Mouse (Mus musculus): Measurements from ENCODE around the gene Lrba. TPM values are rescaled to one million over a fixed set of nuclear protein-coding genes. Genes with fewer than 3 reads are reported as not detected.

Lrba gene
- total and polyA plus RNA-seq, 3 experiments: 12.3 to 22.6 (median 13.8) TPM

DNA sequence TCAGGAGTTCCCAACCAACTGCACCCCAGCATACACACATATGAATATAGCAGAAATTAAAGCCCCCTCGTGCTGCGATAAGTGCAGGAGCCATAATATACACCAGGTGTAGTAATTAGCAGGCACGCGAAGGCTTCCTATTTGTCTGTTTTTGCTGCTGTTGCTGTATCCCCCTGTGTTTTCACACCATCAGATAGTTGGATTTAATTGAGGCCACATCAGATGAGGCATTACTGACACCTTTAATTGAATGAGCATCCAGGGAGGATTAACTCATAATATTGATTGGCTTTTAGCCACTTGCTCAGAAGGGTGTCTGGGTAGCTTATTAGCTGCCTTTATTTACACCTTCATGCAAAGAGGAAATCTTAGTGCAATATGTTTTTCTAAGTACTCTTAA, 515.3 kb downstream of the Lrba start:
- H3K9ac ChIP-seq (ENCODE audit: insufficient read depth, low read depth): no peak overlapping the region
- no peak for DNase-seq (ENCODE audit: extremely low read depth)
- no peaks in the 10 kb centered on the region for H3K79me2 ChIP-seq (replicated peaks; ENCODE audit: control insufficient read depth, extremely low read depth, insufficient read depth, poor library complexity, severe bottlenecking)
- H3K36me3 ChIP-seq (replicated peaks in 1 of 2; ENCODE audit: control insufficient read depth in 1 of 2, insufficient read depth in 1 of 2, low read length in 1 of 2): peaks cover 10 to 12% of the 10 kb centered on the region in 2 experiments
- no peaks in the 10 kb centered on the region for H3K27me3 ChIP-seq (replicated peaks)
- no peaks in the 10 kb centered on the region for H3K9me3 ChIP-seq (replicated peaks; ENCODE audit: low read length)
- dilution Hi-C loops (cut with MboI; ENCODE audit: extremely low pct_ligation_motif_present, extremely low pct_unique_long_range_greater_than_20kb, low sequenced_read_pairs) (no loop called here), in situ Hi-C loops (cut with MboI; ENCODE audit: low pct_ligation_motif_present, low pct_unique_long_range_greater_than_20kb, low sequenced_read_pairs) (no loop called here)
- no peak overlapping the region for H3K4me3 ChIP-seq (replicated peaks in 1 of 3; ENCODE audit: low read depth in 2 of 3, low read length in 2 of 3, poor library complexity in 1 of 3)
- TF ChIP-seq UBTF (IDR thresholded peaks at IDR 0.05; ENCODE audit: low read depth, low read length): no peak
- no peak for TF ChIP-seq JUND (conservative IDR thresholded peaks at IDR 0.05; ENCODE audit: low read depth, low read length)
- TF ChIP-seq IRF4 (IDR thresholded peaks at IDR 0.05; ENCODE audit: low read depth, low read length): no peak
- TF ChIP-seq MXI1 (IDR thresholded peaks at IDR 0.05; ENCODE audit: low read depth, low read length): no peak
- TF ChIP-seq JUN (IDR thresholded peaks at IDR 0.05; ENCODE audit: insufficient read depth, low read depth, low read length): no peak
- H3K4me1 ChIP-seq (ENCODE audit: control insufficient read depth in 1 of 2, insufficient read depth in 2 of 2): peaks cover 0 to 3% of the 10 kb centered on the region in 2 experiments; a peak in 1 of 4 replicates
- no peak overlapping the region for H3K4me2 ChIP-seq (ENCODE audit: insufficient read depth, low read depth, poor library complexity, severe bottlenecking)
- H3K27ac ChIP-seq (ENCODE audit: insufficient read depth, low read depth): no peak overlapping the region

DNA sequence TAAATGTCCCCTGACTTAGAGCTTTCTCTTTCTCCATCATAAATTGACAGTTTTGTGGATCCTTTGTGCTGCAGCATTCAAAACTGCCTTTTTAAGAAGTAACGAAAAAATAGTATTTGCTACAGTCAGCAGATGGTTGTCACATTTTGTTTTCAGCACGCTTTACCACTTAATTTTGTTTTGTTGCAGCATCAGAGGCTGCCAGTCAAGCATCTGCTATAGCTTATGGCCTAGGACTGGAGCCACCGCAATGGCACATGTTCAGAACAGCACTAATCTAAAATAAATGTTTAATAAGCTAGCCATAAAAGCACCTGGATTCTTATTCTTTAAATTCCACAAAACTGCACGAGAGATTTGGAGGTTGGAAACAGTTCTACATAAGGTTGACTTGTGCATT, 520.9 kb downstream of the Lrba start:
- peaks cover 0 to 3% of the 10 kb centered on the region in 2 experiments; a peak in 1 of 4 replicates for H3K4me1 ChIP-seq (ENCODE audit: control insufficient read depth in 1 of 2, insufficient read depth in 2 of 2)
- H3K9me3 ChIP-seq (replicated peaks; ENCODE audit: low read length): no peaks in the 10 kb centered on the region
- no peak for TF ChIP-seq SIN3A (IDR thresholded peaks at IDR 0.05; ENCODE audit: low read length)
- no peak for TF ChIP-seq ZKSCAN1 (IDR thresholded peaks at IDR 0.05; ENCODE audit: borderline replicate concordance, low read depth, low read length)
- TF ChIP-seq MXI1 (IDR thresholded peaks at IDR 0.05; ENCODE audit: low read depth, low read length): no peak
- no peak for TF ChIP-seq ZNF384 (IDR thresholded peaks at IDR 0.05; ENCODE audit: low read depth, low read length)
- no peak for TF ChIP-seq ELF1 (IDR thresholded peaks at IDR 0.05; ENCODE audit: low read depth, low read length)
- TF ChIP-seq PAX5 (IDR thresholded peaks at IDR 0.05; ENCODE audit: low read length): no peak
- TF ChIP-seq GABPA (IDR thresholded peaks at IDR 0.05; ENCODE audit: insufficient replicate concordance, low read depth, low read length): no peak
- no peak for TF ChIP-seq CTCF (conservative IDR thresholded peaks at IDR 0.05 in 1 of 2, IDR thresholded peaks at IDR 0.05 in 1 of 2; ENCODE audit: low read depth in 2 of 2, low read length in 2 of 2)
- TF ChIP-seq CHD2 (IDR thresholded peaks at IDR 0.05; ENCODE audit: low read length): no peak
- TF ChIP-seq UBTF (IDR thresholded peaks at IDR 0.05; ENCODE audit: low read depth, low read length): no peak
- TF ChIP-seq TCF12 (IDR thresholded peaks at IDR 0.05; ENCODE audit: low read depth, low read length): no peak
- TF ChIP-seq TBP (conservative IDR thresholded peaks at IDR 0.05; ENCODE audit: low read depth, low read length): no peak
- no peak for TF ChIP-seq CHD1 (IDR thresholded peaks at IDR 0.05; ENCODE audit: low read depth, low read length)
- no peak for TF ChIP-seq POLR2A (IDR thresholded peaks at IDR 0.05; ENCODE audit: low read depth, low read length)
- no peak overlapping the region for H3K9ac ChIP-seq (ENCODE audit: insufficient read depth, low read depth)
- no peaks in the 10 kb centered on the region for H3K27me3 ChIP-seq (replicated peaks)
- H3K4me3 ChIP-seq (replicated peaks in 1 of 3; ENCODE audit: low read depth in 2 of 3, low read length in 2 of 3, poor library complexity in 1 of 3): no peak overlapping the region
- dilution Hi-C loops (cut with MboI; ENCODE audit: extremely low pct_ligation_motif_present, extremely low pct_unique_long_range_greater_than_20kb, low sequenced_read_pairs) (no loop called here), in situ Hi-C loops (cut with MboI; ENCODE audit: low pct_ligation_motif_present, low pct_unique_long_range_greater_than_20kb, low sequenced_read_pairs) (no loop called here)
- no peaks in the 10 kb centered on the region for H3K79me2 ChIP-seq (replicated peaks; ENCODE audit: control insufficient read depth, extremely low read depth, insufficient read depth, poor library complexity, severe bottlenecking)
- H3K27ac ChIP-seq (ENCODE audit: insufficient read depth, low read depth): no peak overlapping the region
- H3K4me2 ChIP-seq (ENCODE audit: insufficient read depth, low read depth, poor library complexity, severe bottlenecking): no peak overlapping the region
- peaks cover 10 to 13% of the 10 kb centered on the region in 2 experiments for H3K36me3 ChIP-seq (replicated peaks in 1 of 2; ENCODE audit: control insufficient read depth in 1 of 2, insufficient read depth in 1 of 2, low read length in 1 of 2)
- DNase-seq (ENCODE audit: extremely low read depth): no peak

All from CH12.LX (cell line).